9 mouse cellular contexts compared by ENCODE assay signal in the genomic region with DNA sequence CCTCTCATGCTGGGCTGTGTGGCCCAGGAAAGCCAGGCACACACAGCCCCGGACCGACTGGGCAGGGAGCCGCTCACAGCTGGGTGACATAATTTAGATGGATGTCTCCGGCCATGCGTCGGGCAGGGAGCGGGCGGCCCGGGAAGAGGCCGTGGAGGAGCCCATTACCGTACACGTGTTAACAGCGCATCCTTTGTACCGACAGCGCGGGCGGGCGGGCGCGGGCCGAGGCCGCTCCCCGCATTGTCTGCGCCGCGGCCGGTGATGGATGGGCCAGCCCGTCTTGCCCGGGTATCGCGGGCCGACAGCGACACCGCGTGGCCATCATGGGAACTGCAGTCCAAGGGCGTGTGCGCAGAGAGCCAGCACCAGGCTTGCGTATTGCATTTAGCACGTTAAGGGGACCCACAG.
DNase-seq lines count a peak whose midpoint lies in the region; ATAC-seq and TF ChIP-seq lines count a peak whose summit lies in the region.
"Had no signal": no experiment of that assay in that cellular context is flagged by ENCODE, and none has a peak within 500 bp of the region (broad histone marks: within the 10 kb centered on the region; RNA-seq: fewer than 3 reads in every experiment).

No protein-coding gene starts in this region.

- no peaks in the 10 kb centered on the region for H3K4me1 ChIP-seq in MEL (ENCODE audit: control insufficient read depth in 1 of 2, insufficient read depth in 2 of 2, low read length in 2 of 2)
- no peaks in the 10 kb centered on the region for H3K4me1 ChIP-seq in cerebellum, adult 2 months (ENCODE audit: control insufficient read depth, insufficient read depth, low read length)
- H3K4me1 ChIP-seq in lung, embryonic 14.5 days (ENCODE audit: insufficient read depth): no peaks in the 10 kb centered on the region
- H3K4me1 ChIP-seq in thymus, adult 2 months (replicated peaks; ENCODE audit: control insufficient read depth, insufficient read depth, low read length): no peaks in the 10 kb centered on the region

- TF ChIP-seq CTCF in MEL (IDR thresholded peaks at IDR 0.05 in 2 of 3, conservative IDR thresholded peaks at IDR 0.05 in 1 of 3; ENCODE audit: control insufficient read depth in 1 of 3, insufficient read depth in 1 of 3, low read depth in 2 of 3, low read length in 3 of 3, poor library complexity in 1 of 3, severe bottlenecking in 1 of 3): peak; percentile 59 to 88 (median 66)
- peak; percentile 97 for TF ChIP-seq CTCF in cerebellum, adult 2 months (IDR thresholded peaks at IDR 0.05; ENCODE audit: borderline replicate concordance, insufficient read depth, low read depth, low read length)
- TF ChIP-seq CTCF in lung, embryonic 14.5 days (IDR thresholded peaks at IDR 0.05; ENCODE audit: low read depth): peak; percentile 98
- TF ChIP-seq CTCF in thymus, adult 2 months (IDR thresholded peaks at IDR 0.05; ENCODE audit: borderline replicate concordance, control insufficient read depth, extremely low read depth, insufficient read depth, low read length, poor library complexity): peak; percentile 99

- H3K9ac ChIP-seq in MEL (ENCODE audit: control insufficient read depth, low read depth, low read length, poor library complexity, severe bottlenecking): no peak overlapping the region
- H3K9ac ChIP-seq in lung, embryonic 14.5 days: peak overlapping the region; percentile 21; the same call in 1 of the 2 replicates

- no peak for TF ChIP-seq POLR2A in MEL (IDR thresholded peaks at IDR 0.05; ENCODE audit: control insufficient read depth in 1 of 2, insufficient read depth in 1 of 2, low read depth in 1 of 2, low read length in 2 of 2, poor library complexity in 1 of 2)
- TF ChIP-seq POLR2A in cerebellum, adult 2 months (IDR thresholded peaks at IDR 0.05; ENCODE audit: borderline replicate concordance, insufficient read depth, low read length): no peak
- TF ChIP-seq POLR2A in thymus, adult 2 months (IDR thresholded peaks at IDR 0.05; ENCODE audit: control insufficient read depth, extremely low read depth, insufficient read depth, low read length, poor library complexity): no peak

- peak; percentile 73 for TF ChIP-seq RAD21 in MEL (IDR thresholded peaks at IDR 0.05; ENCODE audit: low read depth, low read length)

- H3K79me2 ChIP-seq in MEL (ENCODE audit: control insufficient read depth, insufficient read depth, low read length, poor library complexity): no peaks in the 10 kb centered on the region

- no peaks in the 10 kb centered on the region for H3K9me3 ChIP-seq in MEL (replicated peaks; ENCODE audit: insufficient read depth, low read length)
- H3K9me3 ChIP-seq in lung, embryonic 14.5 days (ENCODE audit: low read depth, low read length): no peaks in the 10 kb centered on the region

- H3K4me2 ChIP-seq in lung, embryonic 14.5 days: peak overlapping the region; percentile 62

- H3K27me3 ChIP-seq in MEL (ENCODE audit: control insufficient read depth in 1 of 2, insufficient read depth in 2 of 2, low read length in 2 of 2): no peaks in the 10 kb centered on the region
- H3K27me3 ChIP-seq in cerebellum, adult 2 months (ENCODE audit: control insufficient read depth, insufficient read depth, low read length): no peaks in the 10 kb centered on the region
- peaks cover 10% of the 10 kb centered on the region for H3K27me3 ChIP-seq in lung, embryonic 14.5 days (ENCODE audit: insufficient read depth, low read length)
- H3K27me3 ChIP-seq in thymus, adult 2 months (ENCODE audit: control insufficient read depth, insufficient read depth, low read length): no peaks in the 10 kb centered on the region; the same call in 1 of the 2 replicates

- 2% methylated on average over 39 of the region's 39 CpGs for WGBS in cerebellum, adult 2 months
- WGBS in lung, embryonic 14.5 days: under 1% methylated on average over 39 of the region's 39 CpGs
- 2% methylated on average over 39 of the region's 39 CpGs for WGBS in thymus, adult 2 months

- peak; percentile 86 for ATAC-seq in lung, embryonic 14.5 days (ENCODE audit: insufficient read depth)

- H3K36me3 ChIP-seq in MEL (ENCODE audit: control insufficient read depth in 1 of 2, insufficient read depth in 2 of 2, low read length in 2 of 2): no peaks in the 10 kb centered on the region
- no peaks in the 10 kb centered on the region for H3K36me3 ChIP-seq in lung, embryonic 14.5 days (ENCODE audit: insufficient read depth)
- H3K36me3 ChIP-seq in thymus, adult 2 months (ENCODE audit: control insufficient read depth, insufficient read depth, low read length): no peaks in the 10 kb centered on the region

- H3K4me3 ChIP-seq in MEL (ENCODE audit: control insufficient read depth in 1 of 2, insufficient read depth in 1 of 2, low read depth in 2 of 2, low read length in 2 of 2): no peak overlapping the region
- no peak overlapping the region for H3K4me3 ChIP-seq in cerebellum, adult 2 months (replicated peaks; ENCODE audit: insufficient read depth, low read depth, low read length)
- peak overlapping the region; percentile 38 for H3K4me3 ChIP-seq in lung, embryonic 14.5 days (ENCODE audit: low read depth, low read length)
- no peak overlapping the region for H3K4me3 ChIP-seq in thymus, adult 2 months (ENCODE audit: control insufficient read depth, insufficient read depth, low read length)

- peak; percentile 35 for DNase-seq in MEL (ENCODE audit: low read depth, low spot score)
- DNase-seq in cerebellum, adult 2 months: peak; percentile 66 to 85
- peak; percentile 71 for DNase-seq in forelimb bud, embryonic 11.5 days (ENCODE audit: low read depth, low spot score)
- DNase-seq in heart, postnatal 4 days: peak; percentile 91
- peak; percentile 58 to 86 for DNase-seq in layer of hippocampus, adult 8-10 months (ENCODE audit: low spot score in 2 of 2)
- peak; percentile 91 for DNase-seq in lung, embryonic 14.5 days
- peak; percentile 23 for DNase-seq in ovary, adult 18-20 months (ENCODE audit: low spot score)
- DNase-seq in thymus, adult 2 months: peak; percentile 80

- TF ChIP-seq EP300 in MEL (IDR thresholded peaks at IDR 0.05; ENCODE audit: low read depth in 1 of 2, low read length in 2 of 2): no peak

- H3K27ac ChIP-seq in MEL (ENCODE audit: control insufficient read depth, low read depth, low read length): no peak overlapping the region
- H3K27ac ChIP-seq in cerebellum, adult 2 months (ENCODE audit: insufficient read depth, low read length): no peak overlapping the region
- no peak overlapping the region for H3K27ac ChIP-seq in lung, embryonic 14.5 days (ENCODE audit: low read depth)
- no peak overlapping the region for H3K27ac ChIP-seq in thymus, adult 2 months (ENCODE audit: control insufficient read depth, insufficient read depth, low read length)
- H3K27ac ChIP-seq: macrophage had no signal

TF ChIP-seq in MEL, 35 proteins besides CTCF, POLR2A, EP300 and RAD21:
- TF ChIP-seq ELF1 (IDR thresholded peaks at IDR 0.05; ENCODE audit: low read depth, low read length) (no peak), ZC3H11A (IDR thresholded peaks at IDR 0.05; ENCODE audit: low read depth, low read length) (peak; percentile 38), CHD1 (IDR thresholded peaks at IDR 0.05; ENCODE audit: low read depth, low read length) (no peak), ZMIZ1 (IDR thresholded peaks at IDR 0.05; ENCODE audit: low read depth, low read length) (no peak), MAX (IDR thresholded peaks at IDR 0.05; ENCODE audit: low read length) (no peak), USF1 (IDR thresholded peaks at IDR 0.05; ENCODE audit: low read depth, low read length) (no peak), USF2 (IDR thresholded peaks at IDR 0.05; ENCODE audit: borderline replicate concordance in 1 of 2, insufficient read depth in 1 of 2, low read depth in 1 of 2, low read length in 2 of 2) (no peak), ZKSCAN1 (IDR thresholded peaks at IDR 0.05; ENCODE audit: low read depth, low read length) (no peak), MAZ (IDR thresholded peaks at IDR 0.05; ENCODE audit: low read depth, low read length) (no peak), HCFC1 (IDR thresholded peaks at IDR 0.05; ENCODE audit: low read depth, low read length) (no peak), POLR2AphosphoS5 (IDR thresholded peaks at IDR 0.05; ENCODE audit: borderline replicate concordance, low read depth, low read length) (no peak), NELFE (IDR thresholded peaks at IDR 0.05; ENCODE audit: low read depth, low read length) (no peak), SMC3 (IDR thresholded peaks at IDR 0.05; ENCODE audit: low read depth, low read length) (peak; percentile 58), GATA1 (IDR thresholded peaks at IDR 0.05; ENCODE audit: low read depth, low read length) (no peak), KAT2A (conservative IDR thresholded peaks at IDR 0.05; ENCODE audit: low read depth, low read length) (no peak), MYB (IDR thresholded peaks at IDR 0.05; ENCODE audit: low read depth, low read length) (no peak)

Comparison
In these comparisons a context has a peak if more than half of its experiments do, and no peak if none do; other contexts are left out.
1. DNase-seq: peak in every context shown above with its lines; median percentile 91 in heart, postnatal 4 days; 91 in lung, embryonic 14.5 days; 80 in thymus, adult 2 months; 76 in cerebellum, adult 2 months; 72 in layer of hippocampus, adult 8-10 months; 71 in forelimb bud, embryonic 11.5 days; 35 in MEL; 23 in ovary, adult 18-20 months.